Mouse (Mus musculus): Measurements from ENCODE around the gene Naif1. TPM values are rescaled to one million over a fixed set of nuclear protein-coding genes. Genes with fewer than 3 reads are reported as not detected.

Gene Naif1
- polyA plus RNA-seq, 1 experiment from 2014 or later, result 4.2 TPM

DNA sequence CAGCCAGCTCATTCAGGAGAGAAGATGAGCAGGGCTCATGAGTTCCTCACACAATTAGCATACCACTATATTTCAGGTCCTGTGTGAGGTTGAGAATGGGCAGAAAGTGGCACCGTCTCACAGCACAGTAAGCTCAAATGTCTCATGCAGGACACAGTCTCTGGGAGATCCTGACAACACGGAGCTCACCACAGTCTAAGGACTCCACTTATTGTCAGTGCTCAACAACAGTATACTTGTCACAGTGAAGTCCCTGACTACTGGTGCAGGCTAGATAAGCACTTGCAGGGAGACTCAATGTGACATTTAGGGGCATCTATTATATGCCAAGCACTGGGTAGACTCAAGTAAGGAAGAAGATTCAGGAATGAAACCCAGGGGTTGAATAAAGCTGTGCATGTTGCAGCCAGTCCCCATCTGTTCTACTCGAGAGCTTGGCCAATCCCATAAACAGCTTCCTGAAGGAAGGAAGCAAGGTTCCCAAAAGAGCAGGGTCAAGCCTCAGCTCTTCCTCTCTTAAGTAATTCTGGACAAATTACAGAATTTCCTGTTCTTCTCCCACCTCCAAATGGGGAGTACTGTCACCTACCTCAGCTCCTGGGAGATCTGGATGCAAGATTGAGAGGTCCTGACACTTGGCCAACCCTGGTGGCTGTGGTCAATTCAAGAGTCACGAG is 20.9 kb upstream of the Naif1 start:
- H3K4me2 ChIP-seq, result no peak overlapping the region
- H3K9ac ChIP-seq, result peak overlapping the region; percentile 12; the same call in 1 of the 2 replicates
- no peaks in the 10 kb centered on the region for H3K27me3 ChIP-seq (replicated peaks)
- peaks cover 57% of the 10 kb centered on the region for H3K4me1 ChIP-seq
- H3K27ac ChIP-seq (replicated peaks), result 0 out of 2 replicates have a peak overlapping the region, but pooled peaks have one; percentile 53
- peaks cover 4% of the 10 kb centered on the region; the same call in 1 of the 2 replicates for H3K36me3 ChIP-seq
- no peak for ATAC-seq (ENCODE audit: extremely low read depth, insufficient number of reproducible peaks, low FRiP score, low TSS enrichment)
- 64% methylated on average over 4 of the region's 4 CpGs for WGBS
- no peak overlapping the region for H3K4me3 ChIP-seq
- H3K9me3 ChIP-seq, result no peaks in the 10 kb centered on the region

DNA sequence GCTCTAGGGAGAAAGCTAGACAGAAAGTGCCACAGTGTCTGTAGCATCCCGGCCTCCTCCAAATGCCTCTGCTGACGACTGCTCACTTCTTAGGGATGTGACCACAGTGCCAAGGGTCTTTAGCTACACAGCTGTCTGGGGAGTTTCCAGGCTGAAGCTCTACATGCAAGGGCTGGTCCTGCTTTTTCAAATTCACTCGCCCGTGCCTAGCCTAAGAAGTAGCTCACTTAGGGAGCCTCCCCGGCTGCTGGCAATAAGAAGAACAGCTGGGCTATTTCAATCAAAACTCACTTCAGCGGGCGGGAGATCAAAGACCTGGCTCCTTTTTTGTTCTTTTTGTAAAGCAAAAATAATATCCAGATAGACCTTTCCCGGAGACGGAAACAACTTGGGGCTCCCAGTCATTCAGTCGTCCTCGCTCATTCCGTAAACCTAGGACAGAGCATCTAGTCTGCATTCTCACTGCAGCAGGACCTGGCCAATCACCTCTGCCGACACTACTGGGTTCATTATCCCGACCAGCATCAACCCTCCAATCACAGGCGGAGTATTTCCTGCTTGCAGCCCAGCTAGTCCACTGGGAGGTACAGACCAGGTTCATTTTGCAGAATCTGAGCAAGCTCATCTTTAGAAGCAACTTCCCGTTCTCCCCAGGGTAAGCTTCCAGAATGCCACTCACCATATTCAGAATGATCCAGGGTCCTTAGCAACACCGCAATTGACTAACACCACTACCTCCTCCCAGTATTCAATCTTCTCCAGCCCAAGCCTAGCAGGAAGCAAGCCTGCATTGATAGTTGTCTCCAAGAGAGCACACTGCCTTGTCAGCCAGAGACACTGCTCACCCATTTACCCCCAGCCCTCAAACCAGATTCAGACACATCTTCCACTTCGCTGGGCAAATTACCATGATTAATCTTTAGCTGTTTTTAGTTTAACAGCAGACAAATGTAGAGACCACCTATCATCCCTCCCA is 19.3 kb upstream of the Naif1 start:
- peak overlapping the region; percentile 78 for H3K4me2 ChIP-seq
- peak; percentile 84 for ATAC-seq (ENCODE audit: extremely low read depth, insufficient number of reproducible peaks, low FRiP score, low TSS enrichment)
- peaks cover 46% of the 10 kb centered on the region for H3K4me1 ChIP-seq
- no peaks in the 10 kb centered on the region for H3K9me3 ChIP-seq
- H3K27ac ChIP-seq (replicated peaks), result peak overlapping the region; percentile 84
- peak overlapping the region; percentile 81 for H3K9ac ChIP-seq
- no peaks in the 10 kb centered on the region for H3K27me3 ChIP-seq (replicated peaks)
- peak overlapping the region; percentile 58 for H3K4me3 ChIP-seq
- peaks cover 4% of the 10 kb centered on the region; the same call in 1 of the 2 replicates for H3K36me3 ChIP-seq
- WGBS, result 12% methylated on average over 18 of the region's 18 CpGs

GRCm38 (mm10) chr2:32436686-32437372 is 13.4 kb upstream of the Naif1 start:
- no peak overlapping the region for H3K4me2 ChIP-seq

GRCm38 (mm10) chr2:32437612-32438166 is 12.6 kb upstream of the Naif1 start:
- Histone ChIP-seq H3K36me3 (no peaks in the 10 kb centered on the region), H3K9ac (peak overlapping the region; percentile 20; the same call in 1 of the 2 replicates), H3K9me3 (no peaks in the 10 kb centered on the region), H3K27ac (replicated peaks) (peak overlapping the region; percentile 84), H3K27me3 (replicated peaks) (no peaks in the 10 kb centered on the region), H3K4me3 (no peak overlapping the region), H3K4me1 (peaks cover 57% of the 10 kb centered on the region), H3K4me2 (no peak overlapping the region)
- no peak for ATAC-seq (ENCODE audit: extremely low read depth, insufficient number of reproducible peaks, low FRiP score, low TSS enrichment)
- 67% methylated on average over 2 of the region's 2 CpGs for WGBS

More at GRCm38 (mm10) chr2:32436686-32437372, 13.4 kb upstream of the Naif1 start:
- H3K36me3 ChIP-seq, result no peaks in the 10 kb centered on the region
- peaks cover 51% of the 10 kb centered on the region for H3K4me1 ChIP-seq
- no peak overlapping the region for H3K4me3 ChIP-seq
- H3K9ac ChIP-seq, result peak overlapping the region; percentile 41
- no peaks in the 10 kb centered on the region for H3K27me3 ChIP-seq (replicated peaks)
- no peak; the same call in 1 of the 2 replicates for ATAC-seq (ENCODE audit: extremely low read depth, insufficient number of reproducible peaks, low FRiP score, low TSS enrichment)
- WGBS, result 51% methylated on average over 3 of the region's 3 CpGs
- no peaks in the 10 kb centered on the region for H3K9me3 ChIP-seq
- H3K27ac ChIP-seq (replicated peaks), result peak overlapping the region; percentile 84

GRCm38 (mm10) chr2:32438733-32439132 is 11.5 kb upstream of the Naif1 start:
- Histone ChIP-seq H3K9me3 (no peaks in the 10 kb centered on the region), H3K27ac (replicated peaks) (no peak overlapping the region), H3K27me3 (replicated peaks) (no peaks in the 10 kb centered on the region), H3K4me3 (no peak overlapping the region), H3K4me1 (peaks cover 61% of the 10 kb centered on the region), H3K4me2 (no peak overlapping the region), H3K36me3 (no peaks in the 10 kb centered on the region), H3K9ac (no peak overlapping the region)
- 85% methylated on average over 3 of the region's 3 CpGs for WGBS
- no peak for ATAC-seq (ENCODE audit: extremely low read depth, insufficient number of reproducible peaks, low FRiP score, low TSS enrichment)

- Histone ChIP-seq H3K9ac (no peak overlapping the region), H3K4me1 (peaks cover 61% of the 10 kb centered on the region), H3K27me3 (replicated peaks) (no peaks in the 10 kb centered on the region), H3K27ac (replicated peaks) (no peak overlapping the region), H3K9me3 (no peaks in the 10 kb centered on the region), H3K4me2 (no peak overlapping the region), H3K4me3 (no peak overlapping the region), H3K36me3 (peaks cover 4% of the 10 kb centered on the region; the same call in 1 of the 2 replicates)
- no peak for ATAC-seq (ENCODE audit: extremely low read depth, insufficient number of reproducible peaks, low FRiP score, low TSS enrichment)
- WGBS, result 67% methylated on average over 6 of the region's 6 CpGs
Observed at GRCm38 (mm10) chr2:32439177-32439576, 11.1 kb upstream of the Naif1 start.

- Histone ChIP-seq H3K4me1 (peaks cover 61% of the 10 kb centered on the region), H3K4me2 (no peak overlapping the region), H3K9me3 (no peaks in the 10 kb centered on the region), H3K4me3 (no peak overlapping the region), H3K27me3 (replicated peaks) (no peaks in the 10 kb centered on the region), H3K27ac (replicated peaks) (peak overlapping the region; percentile 13; the same call in 1 of the 2 replicates), H3K36me3 (peaks cover 14% of the 10 kb centered on the region), H3K9ac (no peak overlapping the region)
- ATAC-seq (ENCODE audit: extremely low read depth, insufficient number of reproducible peaks, low FRiP score, low TSS enrichment), result no peak
- WGBS, result 55% methylated on average over 2 of the region's 2 CpGs
Observed at GRCm38 (mm10) chr2:32440164-32440563, 10.1 kb upstream of the Naif1 start.

GRCm38 (mm10) chr2:32440632-32441031 is 9.6 kb upstream of the Naif1 start:
- Histone ChIP-seq H3K9ac (no peak overlapping the region), H3K4me1 (peaks cover 63% of the 10 kb centered on the region), H3K4me2 (no peak overlapping the region), H3K9me3 (no peaks in the 10 kb centered on the region), H3K27me3 (replicated peaks) (no peaks in the 10 kb centered on the region), H3K4me3 (no peak overlapping the region), H3K27ac (replicated peaks) (no peak overlapping the region; the same call in 1 of the 2 replicates), H3K36me3 (peaks cover 19% of the 10 kb centered on the region)
- WGBS, result 82% methylated on average over 1 of the region's 1 CpGs
- ATAC-seq (ENCODE audit: extremely low read depth, insufficient number of reproducible peaks, low FRiP score, low TSS enrichment), result no peak

DNA sequence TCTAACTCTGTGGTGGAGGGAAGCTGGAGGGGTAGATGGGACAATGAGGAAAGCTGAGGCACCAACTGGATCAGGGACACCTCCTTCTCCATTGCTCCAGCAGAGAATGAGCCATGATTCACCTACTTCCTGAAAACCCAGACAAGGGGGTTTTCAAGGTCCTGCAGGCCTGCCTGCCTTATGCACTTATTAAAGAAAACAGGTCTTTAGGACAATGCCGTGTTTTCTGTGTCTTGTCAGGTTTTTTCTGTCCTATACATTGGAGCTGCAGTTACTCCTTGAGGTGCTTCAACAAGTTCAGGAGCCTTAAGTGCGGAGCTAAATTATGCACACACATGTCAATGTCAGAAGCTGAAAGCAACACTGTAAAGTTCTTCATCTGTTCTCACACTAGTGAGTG is 8.7 kb upstream of the Naif1 start:
- no peaks in the 10 kb centered on the region for H3K27me3 ChIP-seq (replicated peaks)

GRCm38 (mm10) chr2:32445535-32445934 is 4.7 kb upstream of the Naif1 start:
- H3K27ac ChIP-seq (replicated peaks), result peak overlapping the region; percentile 12; the same call in 1 of the 2 replicates
- no peak overlapping the region for H3K4me2 ChIP-seq
- H3K9ac ChIP-seq, result no peak overlapping the region
- H3K9me3 ChIP-seq, result no peaks in the 10 kb centered on the region
- peaks cover 23% of the 10 kb centered on the region for H3K36me3 ChIP-seq
- ATAC-seq (ENCODE audit: extremely low read depth, insufficient number of reproducible peaks, low FRiP score, low TSS enrichment), result no peak
- H3K4me3 ChIP-seq, result no peak overlapping the region
- no peaks in the 10 kb centered on the region for H3K27me3 ChIP-seq (replicated peaks)
- H3K4me1 ChIP-seq, result peaks cover 63% of the 10 kb centered on the region
- 78% methylated on average over 1 of the region's 1 CpGs for WGBS

More for the DNA sequence above, 8.7 kb upstream of the Naif1 start:
- Histone ChIP-seq H3K36me3 (peaks cover 23% of the 10 kb centered on the region), H3K4me3 (no peak overlapping the region), H3K4me1 (peaks cover 60% of the 10 kb centered on the region), H3K4me2 (no peak overlapping the region), H3K27ac (replicated peaks) (no peak overlapping the region), H3K9me3 (no peaks in the 10 kb centered on the region), H3K9ac (no peak overlapping the region)
- ATAC-seq (ENCODE audit: extremely low read depth, insufficient number of reproducible peaks, low FRiP score, low TSS enrichment), result no peak
- WGBS, result 82% methylated on average over 2 of the region's 2 CpGs
